Mouse (Mus musculus) embryonic facial prominence, embryonic 11.5 days (tissue): Measurements from ENCODE around the gene Emx2. TPM values are rescaled to one million over a fixed set of nuclear protein-coding genes. Genes with fewer than 3 reads are reported as not detected.

ENCODE experiments used
- ATAC-seq: fragments of 200-750 bp; cut with Nextera tagmentation; replicated peaks from 2 replicates; pipeline ENCODE4 v1.8.0; 2017; ENCODE audit warnings: low read depth; ENCODE audit not compliant: insufficient number of reproducible peaks, low FRiP score, low TSS enrichment
- DNase-seq: peaks from one replicate; pipeline ENCODE4 v3.0.0-alpha.2; 2015; ENCODE audit warnings: low spot score
- H3K27ac ChIP-seq: fragments of 300-500 bp; sonication (generic); replicated peaks from 2 replicates; pipeline ENCODE4 v1.5.1; 2014; ENCODE audit warnings: mild to moderate bottlenecking, low read depth, low read length, control low read depth
- H3K27me3 ChIP-seq: fragments of 300-500 bp; sonication (generic); 2 replicates; pipeline ENCODE4 v1.6.1; 2014; ENCODE audit warnings: mild to moderate bottlenecking, low read length, moderate library complexity, mixed read lengths; ENCODE audit not compliant: control insufficient read depth, insufficient read depth
- H3K36me3 ChIP-seq: fragments of 300-500 bp; sonication (generic); replicated peaks from 2 replicates; pipeline ENCODE4 v1.6.1; 2014; ENCODE audit warnings: low read depth, mild to moderate bottlenecking, low read length, moderate library complexity, mixed read lengths; ENCODE audit not compliant: control insufficient read depth, insufficient read depth
- H3K4me1 ChIP-seq: fragments of 300-500 bp; sonication (generic); 2 replicates; pipeline ENCODE4 v1.6.1; 2014; ENCODE audit warnings: low read length, mixed read lengths; ENCODE audit not compliant: control insufficient read depth, insufficient read depth
- H3K4me2 ChIP-seq: fragments of 300-500 bp; sonication (generic); 2 replicates; pipeline ENCODE4 v1.6.1; 2014; ENCODE audit warnings: low read depth, mild to moderate bottlenecking, control low read depth, low read length, moderate library complexity
- H3K4me3 ChIP-seq: fragments of 300-500 bp; sonication (generic); 2 replicates; pipeline ENCODE4 v1.5.1; 2014; ENCODE audit warnings: low read depth, low read length, control low read depth
- H3K9ac ChIP-seq: fragments of 300-500 bp; sonication (generic); replicated peaks from 2 replicates; pipeline ENCODE4 v1.6.1; 2014; ENCODE audit warnings: mild to moderate bottlenecking, control low read depth, low read length
- H3K9me3 ChIP-seq: fragments of 300-500 bp; sonication (generic); replicated peaks from 2 replicates; pipeline ENCODE4 v1.6.1; 2016; ENCODE audit warnings: mild to moderate bottlenecking, low read length, inconsistent platforms, mixed read lengths; ENCODE audit not compliant: control insufficient read depth
- WGBS: fragments of 180-500 bp; shearing (Covaris S2); extraction: QIAGEN DNeasy Blood & Tissue Kit; methylation state at CpG from one replicate; pipeline ENCODE4 v1.1.7; 2014; 5-methylcytosine and 5-hydroxymethylcytosine counted together
- polyA plus RNA-seq: library from polyadenylated mRNA; unstranded; fragments of >200 nt; fragmentation: Nextera tagmentation; extraction: Ambion mirVana; gene quantifications from 2 replicates; pipeline ENCODE4 v1.2.1, GENCODE M21; 2014

Gene Emx2
- polyA plus RNA-seq, 1 experiment from 2014 or later = 12.8 TPM

DNA sequence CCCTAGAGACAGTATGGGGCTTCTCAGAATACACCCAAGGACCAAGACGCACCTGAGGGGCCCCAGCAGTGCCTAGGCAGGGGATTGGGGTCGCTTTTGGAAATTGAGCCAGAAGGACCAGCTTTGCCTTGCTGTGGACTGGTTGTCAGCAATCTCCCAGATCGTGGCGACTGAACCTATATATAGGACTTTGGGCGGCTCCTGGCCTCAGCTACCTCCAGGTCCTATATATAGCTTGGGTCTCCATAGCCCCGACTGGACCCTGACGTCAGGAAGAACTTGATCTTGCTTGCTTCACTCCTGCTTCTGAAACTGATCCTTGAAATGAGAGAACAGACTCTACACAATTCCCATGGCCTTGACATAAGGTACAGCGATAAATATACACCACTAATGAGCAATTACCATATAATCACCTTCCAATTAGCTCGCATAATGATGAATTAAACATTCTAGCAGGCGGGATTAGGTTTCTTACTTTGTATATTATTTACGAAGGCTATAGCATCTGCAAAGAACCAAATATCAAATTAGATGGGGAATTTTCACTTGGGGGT, 12.0 kb downstream of the Emx2 start:
- Histone ChIP-seq H3K4me3 (no peak overlapping the region), H3K27ac (no peak overlapping the region), H3K36me3 (no peaks in the 10 kb centered on the region), H3K4me2 (no peak overlapping the region), H3K27me3 (peaks cover 44% of the 10 kb centered on the region), H3K4me1 (peaks cover 12% of the 10 kb centered on the region), H3K9me3 (no peaks in the 10 kb centered on the region), H3K9ac (no peak overlapping the region)
- 0 out of 2 replicates have a peak, but pooled peaks have one; percentile 39 for ATAC-seq
- WGBS = 6% methylated on average over 11 of the region's 11 CpGs
- no peak for DNase-seq

DNA sequence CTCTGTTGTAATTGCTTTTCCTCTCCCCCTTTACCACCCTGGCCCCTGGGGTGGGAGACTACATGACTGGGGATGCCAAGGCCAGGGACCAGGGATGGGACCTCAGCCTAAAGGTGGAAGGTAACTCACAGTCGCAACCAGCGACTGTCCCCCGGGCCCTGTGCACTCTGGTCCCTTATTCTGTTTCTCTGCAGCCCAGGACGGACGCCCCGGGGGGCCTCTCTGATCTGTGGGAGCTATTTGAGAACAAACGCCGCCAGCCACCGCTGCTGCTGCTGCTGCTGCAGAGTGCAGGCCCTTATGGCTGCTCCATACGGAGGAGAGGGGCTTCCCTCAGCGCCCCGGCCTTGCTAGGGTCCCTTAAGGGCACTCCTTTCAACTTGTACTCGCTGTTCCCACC, 12.7 kb downstream of the Emx2 start:
- Histone ChIP-seq H3K9me3 (no peaks in the 10 kb centered on the region), H3K4me1 (peaks cover 12% of the 10 kb centered on the region), H3K9ac (no peak overlapping the region), H3K36me3 (no peaks in the 10 kb centered on the region), H3K4me2 (peak overlapping the region; percentile 30), H3K27me3 (peaks cover 44% of the 10 kb centered on the region), H3K27ac (no peak overlapping the region), H3K4me3 (no peak overlapping the region)
- DNase-seq (peak; percentile 37), ATAC-seq (no peak)
- 2% methylated on average over 13 of the region's 13 CpGs for WGBS

DNA sequence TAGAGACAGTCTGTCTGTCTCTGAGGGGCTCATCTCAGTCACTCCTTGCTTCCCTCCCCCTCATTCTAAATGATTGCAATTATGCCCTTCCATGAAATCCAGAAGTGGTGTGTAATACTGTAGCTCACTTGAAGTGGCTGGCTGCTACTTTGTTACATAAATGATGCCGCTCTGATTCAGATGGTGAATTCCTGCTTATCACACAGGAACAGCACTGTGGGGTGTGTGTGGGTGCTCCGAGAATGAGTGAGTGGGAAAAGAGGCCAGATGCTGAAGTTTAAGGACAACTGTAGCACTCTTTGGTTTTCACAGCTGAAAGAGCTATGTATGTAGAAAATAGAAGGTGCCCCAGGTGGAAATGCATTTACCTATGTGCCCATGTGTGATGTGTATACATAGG, 14.7 kb downstream of the Emx2 start:
- no peak for ATAC-seq
- WGBS = 92% methylated on average over 2 of the region's 2 CpGs

DNA sequence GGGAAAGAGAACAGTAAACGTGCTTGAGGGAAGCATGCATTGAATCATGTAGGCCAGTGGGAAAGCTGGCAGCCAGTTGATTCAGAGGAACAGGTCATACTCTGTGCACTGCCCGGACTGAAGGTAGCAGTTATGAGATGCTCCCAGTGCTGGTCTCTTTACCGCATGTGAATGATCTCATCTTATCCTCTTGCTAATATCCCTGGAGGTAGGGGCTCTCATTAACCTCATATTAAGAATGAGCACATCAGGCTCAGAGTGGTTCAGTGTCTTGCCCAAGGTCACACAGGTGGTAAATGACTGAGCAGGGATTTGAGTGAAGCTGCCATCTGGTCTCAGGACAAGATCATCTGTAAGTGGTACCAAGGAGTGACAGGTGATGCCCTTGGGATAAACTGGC, 21.7 kb downstream of the Emx2 start:
- H3K9ac ChIP-seq = no peak overlapping the region
- no peaks in the 10 kb centered on the region for H3K9me3 ChIP-seq
- no peaks in the 10 kb centered on the region for H3K27me3 ChIP-seq
- H3K27ac ChIP-seq = no peak overlapping the region
- DNase-seq (no peak), ATAC-seq (no peak)
- WGBS = 78% methylated on average over 3 of the region's 3 CpGs
- H3K4me1 ChIP-seq = no peaks in the 10 kb centered on the region
- H3K36me3 ChIP-seq = no peaks in the 10 kb centered on the region
- no peak overlapping the region for H3K4me2 ChIP-seq
- no peak overlapping the region for H3K4me3 ChIP-seq

More for the DNA sequence above, 14.7 kb downstream of the Emx2 start:
- Histone ChIP-seq H3K4me3 (no peak overlapping the region), H3K27ac (no peak overlapping the region), H3K9ac (no peak overlapping the region), H3K36me3 (no peaks in the 10 kb centered on the region), H3K27me3 (peaks cover 34% of the 10 kb centered on the region), H3K9me3 (no peaks in the 10 kb centered on the region), H3K4me1 (peaks cover 7% of the 10 kb centered on the region), H3K4me2 (no peak overlapping the region)
- no peak for DNase-seq

DNA sequence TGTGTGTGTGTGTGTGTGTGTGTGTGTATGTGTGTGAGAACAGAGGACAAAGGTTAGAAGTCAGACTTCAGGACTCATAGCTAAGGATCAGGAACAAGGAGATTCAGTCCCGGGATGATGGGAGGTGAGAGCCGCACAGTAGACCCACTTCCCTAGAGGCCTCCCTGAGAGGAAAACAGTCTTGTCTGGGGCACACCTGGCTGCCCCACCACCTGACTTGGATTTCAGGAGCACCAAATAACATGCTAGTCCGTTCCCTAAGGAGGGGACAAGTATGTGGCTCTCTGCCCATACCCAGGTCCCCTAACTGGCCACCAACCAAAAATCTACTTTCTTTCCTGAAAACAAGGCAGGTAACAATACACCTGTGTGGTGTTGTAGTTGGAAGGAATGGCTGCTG, 22.4 kb downstream of the Emx2 start:
- H3K27ac ChIP-seq = no peak overlapping the region
- no peak overlapping the region for H3K4me2 ChIP-seq
- 76% methylated on average over 3 of the region's 3 CpGs for WGBS
- H3K9me3 ChIP-seq = no peaks in the 10 kb centered on the region
- no peak overlapping the region for H3K9ac ChIP-seq
- H3K36me3 ChIP-seq = no peaks in the 10 kb centered on the region
- H3K4me1 ChIP-seq = no peaks in the 10 kb centered on the region
- ATAC-seq (no peak), DNase-seq (no peak)
- no peak overlapping the region for H3K4me3 ChIP-seq
- H3K27me3 ChIP-seq = no peaks in the 10 kb centered on the region

GRCm38 (mm10) chr19:59492258-59492657, 34.1 kb downstream of the Emx2 start:
- no peaks in the 10 kb centered on the region for H3K27me3 ChIP-seq
- no peak overlapping the region for H3K9ac ChIP-seq
- no peaks in the 10 kb centered on the region for H3K36me3 ChIP-seq
- ATAC-seq = no peak
- H3K4me3 ChIP-seq = no peak overlapping the region
- no peaks in the 10 kb centered on the region for H3K4me1 ChIP-seq
- WGBS = 92% methylated on average over 1 of the region's 1 CpGs
- no peak overlapping the region for H3K27ac ChIP-seq
- no peak overlapping the region for H3K4me2 ChIP-seq
- H3K9me3 ChIP-seq = no peaks in the 10 kb centered on the region
- DNase-seq = no peak

GRCm38 (mm10) chr19:59496832-59497231, 38.7 kb downstream of the Emx2 start:
- Histone ChIP-seq H3K9me3 (no peaks in the 10 kb centered on the region), H3K9ac (no peak overlapping the region), H3K27me3 (no peaks in the 10 kb centered on the region), H3K36me3 (no peaks in the 10 kb centered on the region), H3K4me2 (no peak overlapping the region), H3K4me3 (no peak overlapping the region), H3K4me1 (no peaks in the 10 kb centered on the region), H3K27ac (no peak overlapping the region)
- 38% methylated on average over 4 of the region's 4 CpGs for WGBS
- DNase-seq (no peak), ATAC-seq (no peak)

DNA sequence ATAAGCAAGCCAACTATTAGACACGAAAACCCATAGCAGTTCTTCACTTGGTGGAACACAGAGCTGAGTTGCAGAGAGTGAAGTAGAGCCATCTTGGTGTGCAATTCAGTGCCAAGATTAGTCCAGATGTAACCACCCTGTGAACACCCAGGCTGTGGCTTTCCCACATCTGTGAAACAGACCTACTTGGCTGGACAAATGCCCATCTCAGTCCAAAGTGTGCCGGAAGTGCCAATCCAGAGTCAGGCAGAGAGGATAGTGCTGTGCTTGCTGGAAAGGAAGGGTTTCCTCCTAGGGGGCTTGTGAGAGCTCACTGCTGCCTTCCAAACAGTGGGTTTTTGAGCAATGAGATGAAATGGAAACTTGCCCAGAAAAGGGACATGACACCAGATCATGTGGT, 50.7 kb downstream of the Emx2 start:
- Histone ChIP-seq H3K4me3 (no peak overlapping the region), H3K27ac (no peak overlapping the region), H3K9ac (no peak overlapping the region), H3K36me3 (no peaks in the 10 kb centered on the region), H3K27me3 (no peaks in the 10 kb centered on the region), H3K9me3 (no peaks in the 10 kb centered on the region), H3K4me1 (no peaks in the 10 kb centered on the region), H3K4me2 (no peak overlapping the region)
- 94% methylated on average over 2 of the region's 2 CpGs for WGBS
- ATAC-seq = no peak
- no peak for DNase-seq
